Mouse (Mus musculus): Measurements from ENCODE around the gene Olfr141. TPM values are rescaled to one million over a fixed set of nuclear protein-coding genes. Genes with fewer than 3 reads are reported as not detected.

Gene Olfr141
- polyA plus RNA-seq (2014; fragmentation: Nextera tagmentation; extraction: Ambion mirVana), result not detected in 2 replicates

DNA sequence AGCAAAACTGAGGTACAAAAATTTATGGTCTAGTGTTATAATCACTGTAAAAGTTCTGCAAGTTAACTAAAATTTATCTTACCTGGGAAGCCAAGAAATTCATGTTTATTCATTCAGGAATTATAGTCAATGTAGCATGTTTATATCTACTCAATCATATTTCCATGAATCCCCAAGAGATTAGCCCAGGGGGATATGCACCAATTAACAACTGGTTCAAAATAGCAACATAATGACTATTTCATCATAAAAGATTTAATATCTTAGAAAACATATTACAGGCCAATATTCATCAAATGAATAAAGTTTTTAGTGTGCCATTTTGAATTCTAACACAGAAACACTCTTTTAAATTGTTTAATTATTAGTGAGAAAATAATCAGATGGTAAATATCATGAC lies at the start of gene Olfr141:
Gene Olfr141 (minus strand): TSS at position 101 of the 400 bp plus-strand sequence.
- Histone ChIP-seq H3K4me2 (ENCODE audit: low read depth, severe bottlenecking) (no peak within 1 kb of the TSS), H3K36me3 (ENCODE audit: control insufficient read depth, insufficient read depth, low read length) (no peaks in the 10 kb centered on the region), H3K4me1 (ENCODE audit: control insufficient read depth, insufficient read depth, low read length) (no peaks in the 10 kb centered on the region), H3K27ac (replicated peaks; ENCODE audit: low read depth, low read length) (no peak within 1 kb of the TSS), H3K4me3 (ENCODE audit: low read depth, low read length) (no peak within 1 kb of the TSS), H3K9me3 (ENCODE audit: control insufficient read depth, low read length) (no peaks in the 10 kb centered on the region), H3K27me3 (ENCODE audit: control insufficient read depth, insufficient read depth, low read length) (no peaks in the 10 kb centered on the region), H3K9ac (ENCODE audit: low read length) (no peak within 1 kb of the TSS)
- ATAC-seq (ENCODE audit: insufficient number of reproducible peaks, low FRiP score, low TSS enrichment, low read depth) (no peak), DNase-seq (ENCODE audit: low spot score) (no peak)

DNA sequence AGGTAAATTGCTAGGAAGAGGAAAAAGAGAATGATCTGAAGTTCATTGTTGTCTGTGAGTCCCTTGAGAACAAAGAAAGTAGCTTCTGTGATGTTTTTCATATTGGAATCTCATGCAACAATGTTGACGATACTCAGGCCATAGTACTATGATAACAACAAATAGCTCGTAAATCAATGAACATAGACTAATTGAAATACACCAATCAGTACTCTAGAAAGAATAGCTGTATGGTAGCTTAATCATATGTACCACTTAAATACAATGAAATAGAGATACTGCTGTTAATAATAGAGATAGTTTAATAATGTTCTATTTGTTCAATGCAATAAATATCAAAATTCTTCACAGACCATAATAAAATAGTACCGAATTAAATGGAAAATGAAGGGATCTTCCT lies 41.8 kb upstream of the Olfr141 start, which contains the start of gene Olfr1095:
Gene Olfr1095 (minus strand): TSS at position 101 of the 400 bp plus-strand sequence.
- H3K4me1 ChIP-seq (ENCODE audit: control insufficient read depth, insufficient read depth, low read length), result no peaks in the 10 kb centered on the region
- H3K4me2 ChIP-seq (ENCODE audit: low read depth, severe bottlenecking), result no peak within 1 kb of the TSS
- ATAC-seq (ENCODE audit: insufficient number of reproducible peaks, low FRiP score, low TSS enrichment, low read depth), result no peak
- H3K27me3 ChIP-seq (ENCODE audit: control insufficient read depth, insufficient read depth, low read length), result no peaks in the 10 kb centered on the region
- 85% methylated on average over 3 of the region's 3 CpGs for WGBS
- DNase-seq (ENCODE audit: low spot score), result no peak
- H3K9me3 ChIP-seq (ENCODE audit: control insufficient read depth, low read length), result no peaks in the 10 kb centered on the region
- H3K36me3 ChIP-seq (ENCODE audit: control insufficient read depth, insufficient read depth, low read length), result no peaks in the 10 kb centered on the region
- H3K4me3 ChIP-seq (ENCODE audit: low read depth, low read length), result no peak within 1 kb of the TSS
- no peak within 1 kb of the TSS for H3K9ac ChIP-seq (ENCODE audit: low read length)
- H3K27ac ChIP-seq (replicated peaks; ENCODE audit: low read depth, low read length), result no peak within 1 kb of the TSS

GRCm38 (mm10) chr2:86824363-86824762 lies 14.5 kb upstream of the Olfr141 start, which contains the start of gene Olfr1094:
Olfr1094 (plus strand) TSS chr2:86824663.
- no peak for ATAC-seq (ENCODE audit: insufficient number of reproducible peaks, low FRiP score, low TSS enrichment, low read depth)

GRCm38 (mm10) chr2:86782179-86782578 lies 27.6 kb downstream of the Olfr141 start, which contains the start of gene Olfr1093:
Olfr1093 (plus strand) TSS chr2:86782479.
- WGBS, result 87% methylated on average over 2 of the region's 2 CpGs
- Histone ChIP-seq H3K36me3 (ENCODE audit: control insufficient read depth, insufficient read depth, low read length) (no peaks in the 10 kb centered on the region), H3K4me2 (ENCODE audit: low read depth, severe bottlenecking) (no peak within 1 kb of the TSS), H3K9me3 (ENCODE audit: control insufficient read depth, low read length) (no peaks in the 10 kb centered on the region), H3K27ac (replicated peaks; ENCODE audit: low read depth, low read length) (no peak within 1 kb of the TSS), H3K4me3 (ENCODE audit: low read depth, low read length) (no peak within 1 kb of the TSS), H3K4me1 (ENCODE audit: control insufficient read depth, insufficient read depth, low read length) (no peaks in the 10 kb centered on the region), H3K9ac (ENCODE audit: low read length) (no peak within 1 kb of the TSS), H3K27me3 (ENCODE audit: control insufficient read depth, insufficient read depth, low read length) (no peaks in the 10 kb centered on the region)
- no peak for DNase-seq (ENCODE audit: low spot score)
- ATAC-seq (ENCODE audit: insufficient number of reproducible peaks, low FRiP score, low TSS enrichment, low read depth), result no peak

More at GRCm38 (mm10) chr2:86824363-86824762, 14.5 kb upstream of the Olfr141 start, which contains the start of gene Olfr1094:
- H3K9me3 ChIP-seq (ENCODE audit: control insufficient read depth, low read length), result no peaks in the 10 kb centered on the region
- no peak within 1 kb of the TSS for H3K4me3 ChIP-seq (ENCODE audit: low read depth, low read length)
- no peaks in the 10 kb centered on the region for H3K4me1 ChIP-seq (ENCODE audit: control insufficient read depth, insufficient read depth, low read length)
- no peaks in the 10 kb centered on the region for H3K27me3 ChIP-seq (ENCODE audit: control insufficient read depth, insufficient read depth, low read length)
- no peak within 1 kb of the TSS for H3K4me2 ChIP-seq (ENCODE audit: low read depth, severe bottlenecking)
- no peaks in the 10 kb centered on the region for H3K36me3 ChIP-seq (ENCODE audit: control insufficient read depth, insufficient read depth, low read length)
- DNase-seq (ENCODE audit: low spot score), result no peak
- H3K27ac ChIP-seq (replicated peaks; ENCODE audit: low read depth, low read length), result no peak within 1 kb of the TSS
- no peak within 1 kb of the TSS for H3K9ac ChIP-seq (ENCODE audit: low read length)

DNA sequence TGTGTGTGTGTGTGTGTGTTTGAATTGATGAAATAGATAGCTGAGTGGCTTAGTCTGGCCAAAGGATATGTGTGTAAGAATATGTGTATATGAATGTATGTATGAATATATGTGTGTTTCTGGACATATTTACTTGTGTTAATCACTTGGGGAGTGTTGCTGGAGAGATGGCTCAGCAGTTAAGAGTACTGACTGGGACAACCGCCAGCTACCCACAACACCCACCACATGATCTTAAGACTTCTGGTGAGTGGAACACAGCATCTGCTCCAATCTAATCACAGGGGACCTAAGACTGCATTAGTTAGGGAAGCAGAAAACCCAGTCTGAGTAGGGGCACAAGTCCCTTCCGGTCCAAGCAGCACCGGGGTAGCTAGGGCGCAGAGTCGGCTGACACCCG lies 48.8 kb downstream of the Olfr141 start:
- WGBS, result 96% methylated on average over 6 of the region's 6 CpGs
- no peaks in the 10 kb centered on the region for H3K27me3 ChIP-seq (ENCODE audit: control insufficient read depth, insufficient read depth, low read length)
- ATAC-seq (ENCODE audit: insufficient number of reproducible peaks, low FRiP score, low TSS enrichment, low read depth) (no peak), DNase-seq (ENCODE audit: low spot score) (no peak)
- no peak overlapping the region for H3K4me3 ChIP-seq (ENCODE audit: low read depth, low read length)
- H3K9me3 ChIP-seq (ENCODE audit: control insufficient read depth, low read length), result no peaks in the 10 kb centered on the region
- no peaks in the 10 kb centered on the region for H3K4me1 ChIP-seq (ENCODE audit: control insufficient read depth, insufficient read depth, low read length)
- no peaks in the 10 kb centered on the region for H3K36me3 ChIP-seq (ENCODE audit: control insufficient read depth, insufficient read depth, low read length)
- H3K9ac ChIP-seq (ENCODE audit: low read length), result no peak overlapping the region
- H3K27ac ChIP-seq (replicated peaks; ENCODE audit: low read depth, low read length), result no peak overlapping the region
- no peak overlapping the region for H3K4me2 ChIP-seq (ENCODE audit: low read depth, severe bottlenecking)

GRCm38 (mm10) chr2:86758893-86759292 lies 50.9 kb downstream of the Olfr141 start, which contains the start of gene Olfr1090:
Olfr1090 (minus strand) TSS chr2:86758993.
- Histone ChIP-seq H3K27me3 (ENCODE audit: control insufficient read depth, insufficient read depth, low read length) (no peaks in the 10 kb centered on the region), H3K9ac (ENCODE audit: low read length) (no peak within 1 kb of the TSS), H3K36me3 (ENCODE audit: control insufficient read depth, insufficient read depth, low read length) (no peaks in the 10 kb centered on the region), H3K4me2 (ENCODE audit: low read depth, severe bottlenecking) (no peak within 1 kb of the TSS), H3K4me1 (ENCODE audit: control insufficient read depth, insufficient read depth, low read length) (no peaks in the 10 kb centered on the region), H3K4me3 (ENCODE audit: low read depth, low read length) (no peak within 1 kb of the TSS), H3K9me3 (ENCODE audit: control insufficient read depth, low read length) (no peaks in the 10 kb centered on the region), H3K27ac (replicated peaks; ENCODE audit: low read depth, low read length) (no peak within 1 kb of the TSS)
- WGBS, result 89% methylated on average over 1 of the region's 1 CpGs
- ATAC-seq (ENCODE audit: insufficient number of reproducible peaks, low FRiP score, low TSS enrichment, low read depth) (no peak), DNase-seq (ENCODE audit: low spot score) (no peak)

Other genes with a start within 250 kb of the Olfr141 start
- gene Olfr1082, start 211.1 kb downstream of the Olfr141 start, polyA plus RNA-seq (2014; fragmentation: Nextera tagmentation; extraction: Ambion mirVana), result not detected in 2 replicates
- not detected in 2 replicates for gene Olfr1084, start 170.3 kb downstream of the Olfr141 start, polyA plus RNA-seq (2014; fragmentation: Nextera tagmentation; extraction: Ambion mirVana)
- gene Olfr1085, start 148.0 kb downstream of the Olfr141 start, polyA plus RNA-seq (2014; fragmentation: Nextera tagmentation; extraction: Ambion mirVana), result not detected in 2 replicates
- gene Olfr1086, start 129.9 kb downstream of the Olfr141 start, polyA plus RNA-seq (2014; fragmentation: Nextera tagmentation; extraction: Ambion mirVana), result not detected in 2 replicates
- not detected in 2 replicates for gene Olfr1087, start 111.6 kb downstream of the Olfr141 start, polyA plus RNA-seq (2014; fragmentation: Nextera tagmentation; extraction: Ambion mirVana)
- gene Olfr1089, start 76.3 kb downstream of the Olfr141 start, polyA plus RNA-seq (2014; fragmentation: Nextera tagmentation; extraction: Ambion mirVana), result not detected in 2 replicates
- gene Olfr1090, start 51.0 kb downstream of the Olfr141 start, polyA plus RNA-seq (2014; fragmentation: Nextera tagmentation; extraction: Ambion mirVana), result not detected in 2 replicates
- gene Olfr1093, start 27.5 kb downstream of the Olfr141 start, polyA plus RNA-seq (2014; fragmentation: Nextera tagmentation; extraction: Ambion mirVana), result not detected in 2 replicates
- gene Olfr1094, start 14.6 kb upstream of the Olfr141 start, polyA plus RNA-seq (2014; fragmentation: Nextera tagmentation; extraction: Ambion mirVana), result not detected in 2 replicates
- gene Olfr1095, start 41.7 kb upstream of the Olfr141 start, polyA plus RNA-seq (2014; fragmentation: Nextera tagmentation; extraction: Ambion mirVana), result not detected in 2 replicates
- not detected in 2 replicates for gene Gm13723, start 64.8 kb upstream of the Olfr141 start, polyA plus RNA-seq (2014; fragmentation: Nextera tagmentation; extraction: Ambion mirVana)
- gene Olfr1097, start 82.2 kb upstream of the Olfr141 start, polyA plus RNA-seq (2014; fragmentation: Nextera tagmentation; extraction: Ambion mirVana), result not detected in 2 replicates
- gene Olfr1098, start 114.5 kb upstream of the Olfr141 start, polyA plus RNA-seq (2014; fragmentation: Nextera tagmentation; extraction: Ambion mirVana), result not detected in 2 replicates
- not detected in 2 replicates for gene Olfr1099, start 150.7 kb upstream of the Olfr141 start, polyA plus RNA-seq (2014; fragmentation: Nextera tagmentation; extraction: Ambion mirVana)
- gene Olfr1100, start 169.9 kb upstream of the Olfr141 start, polyA plus RNA-seq (2014; fragmentation: Nextera tagmentation; extraction: Ambion mirVana), result not detected in 2 replicates
- gene Olfr1101, start 181.2 kb upstream of the Olfr141 start, polyA plus RNA-seq (2014; fragmentation: Nextera tagmentation; extraction: Ambion mirVana), result not detected in 2 replicates
- gene Olfr1102, start 188.4 kb upstream of the Olfr141 start, polyA plus RNA-seq (2014; fragmentation: Nextera tagmentation; extraction: Ambion mirVana), result not detected in 2 replicates
- gene Olfr1104, start 217.1 kb upstream of the Olfr141 start, polyA plus RNA-seq (2014; fragmentation: Nextera tagmentation; extraction: Ambion mirVana), result not detected in 2 replicates
- gene Olfr1105, start 226.5 kb upstream of the Olfr141 start, polyA plus RNA-seq (2014; fragmentation: Nextera tagmentation; extraction: Ambion mirVana), result not detected in 2 replicates
- not detected in 2 replicates for gene Olfr1106, start 242.3 kb upstream of the Olfr141 start, polyA plus RNA-seq (2014; fragmentation: Nextera tagmentation; extraction: Ambion mirVana)